Mouse (Mus musculus) cerebellum, adult 18-20 months (tissue): ENCODE results near the gene Fkrp.

ENCODE experiments used
- DNase-seq, 2 experiments: peaks; one replicate each; pipeline ENCODE4 v3.0.0; 2021

Fkrp gene

DNA sequence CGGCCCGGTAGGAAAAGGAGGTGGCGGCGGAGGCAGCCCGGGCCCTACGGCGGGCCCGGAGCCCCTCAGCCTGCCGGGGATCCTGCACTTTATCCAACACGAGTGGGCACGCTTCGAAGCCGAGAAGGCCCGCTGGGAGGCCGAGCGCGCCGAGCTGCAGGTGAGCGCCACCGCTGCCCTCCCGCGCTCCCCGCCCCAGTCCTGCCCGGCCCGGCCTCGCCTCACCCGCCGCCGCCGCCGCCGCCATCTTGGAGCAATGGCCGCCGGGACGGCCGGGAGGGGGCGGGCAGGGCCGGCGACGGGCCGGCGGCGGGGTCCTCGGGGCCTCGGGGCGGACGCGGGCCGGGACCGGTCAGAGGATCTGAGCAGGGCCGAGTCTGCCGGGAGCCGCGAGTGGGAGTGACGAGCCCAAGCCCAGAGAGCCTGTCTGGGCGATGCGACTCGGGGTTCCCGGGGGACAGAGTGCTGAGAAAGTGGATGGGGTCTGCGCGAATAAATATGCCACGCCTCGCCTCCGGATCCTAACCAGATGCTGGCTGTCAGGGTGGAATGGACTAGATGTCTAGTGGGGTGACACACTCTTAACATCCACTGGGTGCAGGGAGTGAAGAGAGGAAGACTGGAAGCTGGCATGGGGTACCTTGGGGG lies at the start of gene Fkrp:
TSS of gene Fkrp (minus strand) at position 258 of the 648 bp plus-strand sequence.
- peak; percentile 55 to 80 for DNase-seq

DNA sequence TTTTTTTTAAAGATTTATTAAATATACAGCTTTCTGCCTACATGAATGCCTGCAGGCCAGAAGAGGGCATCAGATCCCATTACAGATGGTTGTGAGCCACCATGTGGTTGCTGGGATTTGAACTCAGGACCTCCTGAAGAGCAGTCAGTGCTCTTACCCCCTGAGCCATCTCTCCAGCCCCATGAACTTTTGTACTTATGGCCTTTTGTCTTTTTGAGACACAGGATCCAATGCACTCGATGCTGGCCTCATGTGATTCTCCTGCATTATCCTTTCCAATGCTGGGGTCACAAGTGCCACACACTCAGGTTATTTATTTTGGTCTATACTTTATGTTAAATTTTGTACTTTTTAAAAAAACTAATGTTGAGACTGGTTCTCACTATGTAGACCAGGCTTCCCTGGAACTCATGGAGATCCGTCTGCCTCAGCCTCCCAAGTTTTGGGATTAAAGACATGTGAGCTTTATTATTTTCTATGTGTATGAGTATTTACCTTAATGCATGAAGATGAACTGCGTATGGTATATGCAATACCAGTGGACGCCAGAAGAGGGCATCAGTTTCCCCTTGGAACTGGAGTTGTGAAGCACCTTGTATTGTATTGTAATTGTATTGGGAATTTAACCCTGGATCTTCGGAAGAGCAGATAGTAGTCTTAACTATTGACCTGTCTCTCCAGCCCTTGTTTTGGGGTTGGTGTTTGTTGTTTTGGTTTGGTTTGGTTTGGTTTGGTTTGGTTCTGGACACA lies 43.5 kb upstream of the Fkrp start:
- peak; percentile 74 to 78 for DNase-seq

DNA sequence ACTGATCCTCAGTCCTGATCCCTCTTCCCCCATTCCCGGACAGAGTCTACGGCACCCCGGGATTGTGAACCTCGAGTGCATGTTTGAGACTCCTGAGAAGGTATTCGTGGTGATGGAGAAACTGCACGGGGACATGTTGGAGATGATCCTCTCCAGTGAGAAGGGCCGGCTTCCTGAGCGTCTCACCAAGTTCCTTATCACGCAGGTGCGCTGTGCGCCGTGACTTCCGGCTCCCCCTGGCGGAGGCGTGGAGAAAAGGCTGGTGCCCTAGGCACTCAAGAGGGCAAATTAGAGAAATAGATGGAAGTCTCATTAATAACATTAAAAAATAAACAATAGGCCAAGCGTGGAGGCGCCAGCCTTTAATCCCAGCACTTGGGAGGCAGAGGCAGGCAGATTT lies 41.8 kb upstream of the Fkrp start:
- peak; percentile 63 to 73 for DNase-seq

DNA sequence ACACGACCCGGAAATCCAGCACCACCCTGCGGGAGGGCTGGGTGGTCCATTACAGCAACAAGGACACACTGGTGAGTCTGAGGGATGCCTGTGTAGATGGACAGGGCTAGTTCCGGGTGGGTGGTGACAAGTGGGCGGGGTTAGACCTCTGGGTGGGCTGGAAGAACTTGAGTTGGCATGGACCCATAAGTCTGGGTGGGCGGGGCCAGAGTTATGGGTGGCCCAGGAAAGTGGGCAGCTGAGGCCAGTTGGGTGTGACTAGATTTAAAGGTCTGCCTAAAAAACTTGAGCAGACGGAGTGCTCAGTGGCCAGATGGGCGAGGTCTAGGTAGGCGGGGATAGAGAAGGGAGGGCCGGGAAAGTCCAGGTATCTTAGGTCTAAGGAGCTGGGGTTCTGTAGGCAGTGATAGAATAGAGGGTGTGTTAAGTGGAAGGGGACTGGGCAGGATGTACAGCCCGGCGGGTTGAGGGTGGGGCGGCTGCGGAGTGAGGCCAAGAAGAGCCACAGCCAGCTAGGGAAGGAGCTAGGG lies 36.8 kb upstream of the Fkrp start:
- DNase-seq: no peak

DNA sequence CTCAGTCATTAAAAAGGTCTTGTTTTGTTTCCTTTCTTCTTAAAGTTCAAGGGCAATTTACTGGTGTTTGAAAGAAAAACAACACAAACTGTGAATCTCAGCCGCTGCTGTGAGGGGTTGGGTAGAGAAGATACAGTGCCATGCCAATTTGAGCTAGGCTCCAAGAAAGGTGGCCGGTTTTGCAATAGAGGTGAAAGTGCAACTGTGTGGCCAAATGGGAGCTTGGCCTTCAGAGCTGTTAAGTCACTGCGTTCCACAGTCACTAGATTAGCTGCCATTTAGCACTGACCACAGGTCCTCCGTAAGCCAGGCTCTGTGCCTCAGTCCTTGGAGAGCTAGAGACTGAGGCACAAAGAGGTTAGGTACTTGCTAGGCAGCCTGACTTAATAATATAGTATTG lies 35.1 kb upstream of the Fkrp start:
- no peak for DNase-seq

DNA sequence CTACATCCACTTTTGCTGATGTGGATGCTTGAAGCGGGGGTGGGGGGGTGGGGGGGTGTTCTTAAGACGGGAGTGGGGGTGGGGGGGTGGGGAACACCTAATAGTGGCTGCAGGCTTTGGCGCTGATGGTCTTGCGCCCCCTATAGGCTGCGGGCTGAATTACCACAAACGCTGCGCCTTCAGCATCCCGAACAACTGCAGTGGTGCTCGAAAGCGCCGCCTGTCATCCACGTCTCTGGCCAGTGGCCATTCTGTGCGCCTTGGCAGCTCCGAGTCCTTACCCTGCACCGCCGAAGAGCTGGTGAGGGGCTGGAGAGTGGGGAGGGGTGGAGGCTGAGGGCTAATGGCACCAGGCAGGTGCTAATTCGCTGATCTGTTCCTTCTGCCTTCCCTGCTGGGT lies 32.0 kb upstream of the Fkrp start:
- DNase-seq: peak; percentile 78 to 85

DNA sequence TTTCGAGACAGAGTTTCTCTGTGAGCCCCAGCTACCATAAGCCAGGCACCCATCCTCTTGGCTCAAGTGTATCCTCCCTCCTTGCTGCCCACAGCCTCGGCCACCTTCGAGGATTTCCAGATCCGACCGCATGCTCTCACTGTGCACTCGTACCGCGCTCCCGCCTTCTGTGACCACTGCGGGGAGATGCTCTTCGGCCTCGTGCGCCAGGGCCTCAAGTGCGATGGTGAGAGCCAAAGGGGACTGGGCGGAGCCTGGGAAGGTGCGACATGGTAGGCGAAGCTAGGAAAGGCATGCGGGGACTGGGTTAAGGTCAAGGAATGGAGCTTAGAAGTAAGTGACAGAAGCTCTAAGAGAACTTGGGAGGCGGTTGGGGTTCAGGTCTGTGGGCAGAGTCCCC lies 31.0 kb upstream of the Fkrp start:
- no peak for DNase-seq

DNA sequence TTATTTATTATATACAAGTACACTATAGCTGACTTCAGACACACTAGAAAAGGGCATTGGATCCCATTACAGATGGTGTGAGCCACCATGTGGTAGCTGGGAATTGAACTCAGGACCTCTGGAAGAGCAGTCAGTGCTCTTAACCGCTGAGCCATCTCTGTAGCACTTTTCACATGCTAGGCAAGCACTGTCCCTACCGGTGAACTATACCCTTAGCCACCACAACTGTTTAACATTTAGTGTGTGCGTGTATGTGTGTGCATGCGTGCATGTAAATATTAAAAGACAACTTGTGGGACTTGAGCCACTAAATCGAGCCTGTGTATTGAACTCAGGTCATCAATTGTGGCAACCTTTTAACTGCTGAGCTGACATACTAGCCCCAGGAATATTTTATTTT lies 30.2 kb upstream of the Fkrp start:
- DNase-seq: no peak

DNA sequence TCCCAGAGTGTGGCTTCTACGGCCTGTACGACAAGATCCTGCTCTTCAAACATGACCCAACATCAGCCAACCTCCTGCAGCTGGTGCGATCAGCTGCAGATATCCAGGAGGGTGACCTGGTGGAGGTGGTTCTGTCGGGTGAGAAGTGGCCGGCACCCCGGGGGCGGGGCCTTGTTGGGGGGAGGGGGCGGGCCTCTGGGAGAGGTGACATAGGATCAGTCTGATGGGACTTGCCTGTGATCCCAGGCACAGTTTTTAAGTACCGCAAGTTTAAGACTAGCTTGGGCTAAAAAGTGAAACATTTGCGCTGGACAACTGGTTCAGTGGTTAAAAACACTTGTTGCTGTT lies 29.3 kb upstream of the Fkrp start:
- no peak for DNase-seq

DNA sequence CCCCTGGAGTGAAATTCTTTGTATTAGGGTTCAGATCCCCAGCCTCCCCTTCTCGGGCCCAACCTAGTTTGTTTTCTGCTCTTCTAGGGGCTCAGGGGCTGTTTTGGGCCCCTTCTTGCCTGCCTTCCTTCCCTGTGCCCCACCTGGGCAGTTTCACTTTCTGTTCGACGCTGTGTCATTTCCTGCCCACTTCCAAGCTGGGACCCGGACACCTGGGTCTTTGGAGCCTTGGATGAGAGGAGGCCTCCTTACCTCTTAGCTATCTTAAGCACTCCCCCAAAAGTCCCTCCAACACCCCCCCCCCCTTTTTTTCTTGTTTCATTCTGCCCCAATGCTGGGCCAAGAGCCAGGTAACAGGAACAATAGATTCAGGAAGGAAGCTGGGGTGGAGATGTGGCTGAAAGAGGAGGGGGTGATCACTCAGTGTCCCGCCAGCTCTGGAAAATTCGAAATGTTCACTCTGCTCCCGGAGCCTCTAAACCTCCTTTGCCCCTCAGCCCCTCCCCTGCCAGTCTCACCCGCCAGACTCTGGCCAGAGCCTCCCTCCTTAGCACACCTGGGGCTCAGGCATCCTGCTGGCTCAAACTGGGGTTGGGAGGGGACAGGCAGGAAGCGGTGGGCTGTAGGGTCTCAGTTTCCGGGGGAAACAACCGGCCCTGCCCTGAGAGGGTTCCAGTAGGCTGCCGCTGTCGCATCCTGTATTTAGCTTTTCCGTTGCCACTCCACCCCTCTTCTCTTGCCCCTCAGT lies 28.7 kb upstream of the Fkrp start:
- DNase-seq: no peak

DNA sequence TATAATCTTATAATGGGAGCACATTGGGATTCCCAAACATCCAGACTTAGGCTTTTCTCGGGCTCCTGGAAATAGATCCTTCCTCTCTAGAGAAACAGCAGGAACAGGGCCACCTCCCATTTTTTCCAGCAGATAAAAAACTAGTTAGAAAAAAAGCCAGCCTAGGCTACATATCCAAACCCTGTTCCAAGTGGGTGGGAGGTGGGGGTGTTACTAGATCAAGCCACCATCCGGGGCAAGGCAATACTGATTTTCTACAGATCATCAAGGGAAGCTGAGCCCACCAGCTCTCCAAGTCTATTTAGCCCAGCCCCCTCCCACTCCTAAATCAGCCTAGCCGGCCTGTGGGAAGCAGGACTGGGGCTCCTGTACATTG lies 28.2 kb upstream of the Fkrp start:
- DNase-seq: no peak

DNA sequence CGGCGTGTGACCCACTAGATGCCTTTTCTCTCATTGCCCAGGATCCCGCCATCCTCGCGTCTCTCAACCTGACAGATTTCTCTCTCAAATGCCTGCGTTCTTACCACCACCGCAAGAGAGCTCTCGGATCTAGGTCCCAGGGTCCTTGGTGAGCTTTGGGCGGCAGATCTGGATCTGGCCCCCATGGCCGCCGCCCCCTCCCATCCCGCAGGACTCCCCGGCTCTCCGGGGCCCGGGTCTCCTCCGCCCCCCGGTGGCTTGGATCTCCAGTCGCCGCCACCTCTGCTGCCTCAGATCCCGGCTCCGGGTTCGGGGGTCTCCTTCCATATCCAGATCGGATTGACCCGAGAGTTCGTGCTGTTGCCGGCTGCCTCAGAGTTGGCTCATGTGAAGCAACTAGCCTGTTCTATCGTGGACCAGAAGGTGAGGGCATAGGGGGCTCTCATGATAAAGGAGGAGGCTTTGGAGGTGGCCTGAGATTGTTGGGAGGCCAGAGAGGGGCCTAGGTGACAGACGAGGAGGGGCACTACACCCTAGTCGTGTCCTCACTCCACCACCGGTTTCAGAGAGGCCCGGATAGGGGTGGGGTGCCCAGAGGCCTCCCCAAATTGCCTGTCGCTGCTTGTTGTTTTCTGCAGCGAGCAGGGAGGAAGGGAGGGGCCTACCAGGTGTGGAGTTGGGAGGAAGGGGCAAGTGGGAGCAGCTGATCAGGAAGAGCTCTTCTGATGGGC lies 27.1 kb upstream of the Fkrp start:
- DNase-seq: peak in 1 of 2 experiments; percentile 43

DNA sequence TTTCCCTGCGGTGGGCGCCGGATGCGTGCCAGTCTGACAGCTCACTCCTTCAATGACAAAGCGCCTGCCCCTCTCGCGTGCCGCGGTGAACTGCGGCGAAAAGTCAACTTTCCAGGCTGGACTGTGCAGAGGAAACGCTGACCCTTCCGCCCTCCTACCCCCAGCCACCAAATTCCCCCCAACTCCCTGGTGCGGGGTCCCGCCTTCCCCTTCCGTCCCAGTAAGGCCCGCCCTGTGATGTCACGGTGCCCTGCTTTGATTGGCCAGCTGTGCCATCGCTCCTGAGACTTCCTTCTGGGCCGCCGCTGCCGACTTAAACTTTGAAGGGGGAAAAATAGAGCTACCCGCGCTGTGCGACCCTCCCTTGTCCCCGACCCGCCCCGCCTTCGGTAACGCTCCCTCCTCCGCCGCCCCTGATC lies 26.1 kb upstream of the Fkrp start, which contains the start of gene Prkd2:
TSS of gene Prkd2 (plus strand) at position 258 of the 419 bp plus-strand sequence.
- DNase-seq: peak; percentile 89 to 93

DNA sequence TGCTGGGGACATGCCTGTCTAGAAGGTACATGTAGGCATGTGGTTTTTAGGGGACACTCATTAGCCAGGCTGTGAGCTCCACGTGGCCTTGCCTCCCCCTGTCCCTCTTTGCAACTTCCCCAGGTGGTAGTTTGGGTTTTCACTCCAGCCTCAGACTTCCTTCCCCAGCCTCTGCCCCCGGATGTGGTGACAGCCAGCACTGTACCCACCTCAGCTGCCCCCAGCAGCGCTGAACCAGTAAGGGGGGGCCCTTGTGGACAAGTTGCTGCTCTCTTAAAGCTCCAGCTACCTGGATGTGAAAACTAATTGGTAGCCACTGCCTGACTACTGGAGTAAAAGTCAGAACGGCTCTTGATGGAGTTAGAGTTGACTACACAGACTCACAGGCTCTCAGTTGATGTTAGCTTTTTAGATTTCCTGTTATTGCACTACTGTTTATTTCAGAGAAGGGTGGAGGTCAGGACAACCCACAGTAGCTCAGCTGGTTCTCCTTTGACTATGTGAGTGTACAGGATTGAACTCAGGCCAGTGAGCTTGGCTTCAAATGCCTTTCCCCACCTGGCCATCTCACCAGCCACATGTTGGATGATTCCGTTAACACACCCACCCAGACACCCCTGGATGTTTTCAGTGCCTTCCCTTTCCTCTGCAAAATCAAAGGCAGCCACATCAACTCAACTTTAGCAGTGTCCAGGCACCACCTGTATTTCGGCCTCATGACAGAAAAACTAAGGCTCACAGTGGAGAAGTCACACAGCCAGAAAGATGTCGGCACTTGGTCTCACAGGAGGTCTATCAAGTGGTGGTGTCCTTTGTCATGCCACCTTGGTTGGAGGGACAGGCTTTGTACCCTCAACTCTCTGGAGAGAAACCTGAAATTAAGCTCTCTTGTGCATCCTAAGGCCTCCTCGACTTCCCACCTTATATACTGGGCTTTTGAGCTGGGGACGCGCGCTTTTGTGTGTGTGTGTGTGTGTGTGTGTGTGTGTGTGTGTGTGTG lies 25.3 kb upstream of the Fkrp start:
- no peak for DNase-seq

DNA sequence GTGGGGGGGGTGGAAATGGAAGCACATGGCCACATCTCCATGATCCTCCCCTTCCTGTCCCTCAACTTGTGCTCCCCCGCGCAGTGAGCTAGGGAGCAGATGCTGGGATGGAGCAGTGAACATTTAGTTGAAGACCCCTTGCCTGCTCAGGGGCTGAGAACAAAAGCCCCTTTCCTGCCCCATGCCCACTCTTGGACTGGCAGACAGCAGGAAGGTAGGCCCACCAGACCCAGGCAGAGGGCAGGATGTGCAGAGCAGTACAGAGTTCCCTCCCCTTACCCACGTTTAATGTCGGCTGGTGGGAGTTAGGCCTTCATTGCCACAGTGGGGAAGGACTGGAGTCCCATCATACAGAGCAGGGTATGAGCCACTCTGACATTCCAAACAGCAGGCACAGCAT lies 24.5 kb upstream of the Fkrp start:
- no peak for DNase-seq

DNA sequence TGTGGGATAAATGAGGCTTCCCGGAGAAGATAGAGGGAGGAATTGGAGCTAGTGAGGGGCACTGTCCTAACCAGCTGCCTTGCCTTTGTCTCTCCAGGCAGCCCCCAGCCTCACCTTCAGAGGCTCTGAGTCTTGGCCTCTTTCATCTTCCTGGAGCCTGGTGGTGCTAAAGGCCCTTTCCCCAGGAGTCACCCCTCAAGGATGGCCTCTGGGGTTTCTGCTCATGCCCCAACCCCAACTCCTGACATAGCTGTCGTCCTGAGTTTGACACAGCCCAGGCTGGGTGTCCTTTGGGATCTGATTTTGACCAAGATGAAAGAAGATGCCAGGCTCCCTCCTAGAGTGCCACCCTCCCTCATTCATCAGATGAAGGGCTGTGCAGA lies 23.6 kb upstream of the Fkrp start:
- DNase-seq: no peak

DNA sequence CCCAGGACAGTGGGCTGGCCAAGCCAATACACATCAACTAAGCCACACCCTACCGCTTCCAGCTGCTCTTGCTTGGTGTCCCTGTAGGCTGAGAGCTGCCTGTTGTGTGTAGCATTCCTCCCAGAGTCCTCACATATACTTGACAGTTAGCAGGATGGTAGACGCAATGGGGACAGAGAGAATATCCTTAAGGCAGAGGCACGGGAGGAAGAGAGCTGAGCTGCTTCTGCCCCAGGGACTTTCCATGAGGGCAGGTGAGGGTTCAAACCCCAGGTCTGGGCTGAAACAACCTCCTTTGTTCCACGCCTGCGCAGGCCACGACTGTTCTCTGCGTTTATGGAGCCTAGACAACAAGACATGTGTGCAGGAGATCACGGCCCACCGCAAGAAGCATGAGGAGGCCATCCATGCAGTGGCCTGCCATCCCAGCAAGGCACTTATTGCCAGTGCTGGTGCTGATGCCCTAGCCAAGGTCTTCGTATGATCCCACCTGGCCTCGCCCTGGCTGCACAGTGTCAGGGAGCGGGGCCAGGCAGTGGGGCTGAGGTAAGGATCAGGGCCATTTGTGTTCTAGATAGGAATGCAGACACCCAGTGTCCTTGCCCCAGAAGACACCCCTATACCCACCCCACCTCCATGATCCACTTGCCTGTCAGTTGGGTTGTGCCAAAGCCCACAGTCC lies 23.0 kb upstream of the Fkrp start:
- DNase-seq: no peak

DNA sequence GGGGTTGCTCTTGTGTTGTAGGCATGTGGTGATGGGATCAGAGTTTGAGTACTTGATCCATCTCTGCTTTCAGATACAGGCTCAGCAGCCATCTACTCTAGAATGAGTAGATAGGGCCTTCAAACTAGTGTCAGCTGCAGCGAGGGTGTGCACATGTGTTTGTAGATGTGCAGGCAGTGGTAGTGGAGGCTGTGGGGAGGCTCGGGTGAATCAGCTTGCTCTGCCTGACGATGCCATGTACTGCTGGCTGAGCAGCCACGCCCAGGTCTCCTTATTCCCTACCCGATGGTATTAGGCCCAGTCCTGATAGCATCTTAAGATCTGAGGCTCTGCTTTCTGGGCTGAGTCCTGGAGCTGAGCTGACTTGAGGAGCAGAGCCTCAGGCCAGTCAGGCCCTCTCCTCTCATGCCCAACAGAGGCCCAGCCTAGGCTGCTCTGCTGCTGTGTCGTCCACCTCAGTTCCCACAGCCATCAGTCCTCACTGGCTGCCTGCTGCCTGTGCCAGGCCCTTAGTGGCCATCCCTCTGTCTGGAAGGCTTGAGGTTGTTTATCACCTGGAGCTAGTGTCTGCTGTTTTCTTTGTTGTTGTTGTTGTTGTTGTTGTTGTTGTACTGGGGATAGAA lies 22.4 kb upstream of the Fkrp start:
- DNase-seq: no peak

DNA sequence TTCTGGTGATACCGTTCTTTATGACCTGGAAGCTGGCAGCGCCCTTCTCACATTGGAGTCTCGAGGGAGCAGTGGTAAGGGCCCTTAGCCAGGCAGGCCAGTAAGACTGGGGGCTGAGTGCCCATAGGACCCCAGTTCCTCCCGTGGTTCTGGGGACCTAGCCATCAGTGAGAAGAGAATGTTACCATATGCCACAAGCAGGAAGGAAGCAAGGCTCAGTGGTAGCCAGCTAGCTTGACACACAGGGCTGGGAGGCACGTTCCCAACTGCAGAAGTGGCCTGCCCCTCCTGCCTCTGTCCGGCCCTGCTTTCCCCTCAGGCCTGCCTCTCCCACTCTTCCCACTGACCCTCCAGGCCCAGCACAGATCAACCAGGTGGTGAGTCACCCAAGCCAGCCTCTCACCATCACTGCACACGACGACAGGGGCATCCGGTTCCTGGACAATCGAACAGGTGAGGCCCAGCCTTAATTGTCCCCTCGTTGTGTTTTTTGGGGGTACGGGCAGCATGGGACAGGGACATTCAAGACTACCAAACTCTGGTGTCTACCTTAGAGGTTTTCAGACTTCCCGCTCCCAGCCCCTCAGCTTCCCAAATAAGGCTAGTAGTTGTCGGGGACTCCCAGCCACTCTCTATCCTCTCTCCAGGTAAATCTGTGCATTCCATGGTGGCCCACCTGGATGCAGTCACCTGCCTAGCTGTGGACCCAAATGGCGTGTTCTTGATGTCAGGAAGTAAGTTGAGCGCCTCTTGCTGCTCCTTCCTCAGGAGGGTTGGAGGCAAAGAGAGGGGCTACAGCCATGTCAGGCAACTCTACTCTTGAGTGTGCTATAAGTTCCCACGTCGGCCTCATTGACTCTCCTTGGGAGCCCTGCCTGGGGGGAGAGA lies 21.6 kb upstream of the Fkrp start:
- no peak for DNase-seq

DNA sequence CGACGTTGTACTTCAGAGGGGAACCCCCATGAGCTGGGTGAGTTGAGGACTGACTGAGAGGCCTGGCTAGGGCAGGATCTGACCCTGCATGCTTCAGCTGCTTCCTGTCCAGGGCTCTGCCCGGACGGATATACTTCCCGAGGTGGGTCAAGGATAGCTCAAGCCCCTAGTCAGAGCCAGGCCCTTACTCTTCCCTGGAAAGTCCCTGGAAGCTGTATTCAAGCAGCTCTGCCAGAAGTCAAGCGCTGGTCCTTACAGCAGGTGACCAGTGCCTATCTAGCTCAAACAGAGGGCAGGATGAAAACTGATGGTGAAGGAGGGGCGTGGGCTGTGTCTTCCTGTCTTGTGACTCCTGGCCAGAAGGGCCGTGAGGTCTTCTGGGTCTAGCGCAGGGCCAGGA lies 13.9 kb upstream of the Fkrp start:
- no peak for DNase-seq
